Mouse (Mus musculus) cerebellum, adult 18-20 months (tissue): ENCODE results near the gene Kcnq5.
"Not testable (repeated sequence)": the region's sequence is repeated elsewhere in the genome, so short reads cannot be mapped to it uniquely, and the experiment has no call there.

Source experiments
- DNase-seq, 2 experiments: peaks; one replicate each; pipeline ENCODE4 v3.0.0; 2021

Gene Kcnq5

GRCm38 (mm10) chr1:21460941-21461689, 500.6 kb downstream of the Kcnq5 start:
- peak; percentile 23 to 45 for DNase-seq

- no peak for DNase-seq
Observed at GRCm38 (mm10) chr1:21458581-21458980, 503.2 kb downstream of the Kcnq5 start.

- no peak for DNase-seq
Observed at GRCm38 (mm10) chr1:21455971-21456370, 505.8 kb downstream of the Kcnq5 start.

DNA sequence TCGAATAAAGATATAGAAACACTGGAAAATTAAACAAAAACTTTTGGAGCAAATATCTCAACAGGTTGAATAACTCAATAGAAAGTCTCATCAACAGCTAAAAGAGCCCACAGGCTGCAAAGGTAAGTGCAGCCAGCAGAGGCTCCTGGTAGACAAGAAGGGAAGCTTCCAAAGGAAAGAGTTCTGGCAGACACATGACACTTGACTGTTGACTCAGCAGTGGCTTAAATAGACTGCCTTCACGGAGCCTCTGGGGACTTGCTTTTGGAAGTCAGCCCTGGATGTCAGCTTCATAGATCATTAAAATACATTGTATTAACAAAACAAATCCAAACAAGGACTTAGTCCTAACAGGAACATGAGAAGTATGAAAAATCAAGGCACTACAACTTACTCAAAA, 513.5 kb downstream of the Kcnq5 start:
- no peak for DNase-seq

DNA sequence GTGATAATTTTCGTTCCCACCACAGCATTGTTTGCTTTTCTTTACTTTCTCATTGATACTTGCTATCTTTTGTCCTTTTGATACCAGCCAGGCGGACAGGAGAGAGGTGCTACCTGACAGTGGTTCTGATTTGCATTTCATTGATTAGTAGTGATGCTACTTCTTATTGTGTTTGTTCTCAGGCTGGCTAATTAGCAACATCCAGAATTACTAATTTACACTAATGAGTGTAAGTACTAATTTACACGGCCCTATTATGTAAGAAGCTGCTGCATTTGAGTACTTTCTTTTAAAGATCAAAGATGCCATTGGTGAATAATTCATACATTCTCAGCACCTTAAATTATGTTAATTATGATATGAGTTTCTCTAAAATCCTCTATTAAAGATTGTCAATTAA, 525.0 kb downstream of the Kcnq5 start:
- no peak for DNase-seq

GRCm38 (mm10) chr1:21434853-21435252, 526.9 kb downstream of the Kcnq5 start:
- no peak for DNase-seq

GRCm38 (mm10) chr1:21431666-21432065, 530.1 kb downstream of the Kcnq5 start:
- DNase-seq: no peak

GRCm38 (mm10) chr1:21428079-21428478, 533.7 kb downstream of the Kcnq5 start:
- DNase-seq: no peak

DNA sequence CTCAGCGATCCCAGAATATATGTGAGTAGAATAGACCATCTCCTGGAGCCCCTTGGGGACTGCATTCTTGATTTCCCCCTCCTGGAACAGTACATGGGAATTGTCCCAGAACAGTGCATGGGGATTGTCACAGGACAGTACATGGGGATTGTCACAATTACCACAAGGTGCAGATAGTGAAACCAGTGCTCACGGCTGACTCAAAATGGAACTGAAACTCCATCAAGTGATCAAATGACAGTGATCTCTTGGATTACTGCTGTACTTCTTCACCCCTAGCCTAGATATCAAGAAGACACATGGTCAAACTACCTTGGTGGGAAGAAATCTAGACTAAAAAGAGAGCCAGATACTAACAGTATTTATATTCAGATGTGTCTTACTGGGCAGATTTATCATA, 536.1 kb downstream of the Kcnq5 start:
- no peak for DNase-seq

GRCm38 (mm10) chr1:21419370-21419769, 542.4 kb downstream of the Kcnq5 start:
- no peak for DNase-seq

GRCm38 (mm10) chr1:21412197-21412555, 549.6 kb downstream of the Kcnq5 start:
- no peak for DNase-seq

DNA sequence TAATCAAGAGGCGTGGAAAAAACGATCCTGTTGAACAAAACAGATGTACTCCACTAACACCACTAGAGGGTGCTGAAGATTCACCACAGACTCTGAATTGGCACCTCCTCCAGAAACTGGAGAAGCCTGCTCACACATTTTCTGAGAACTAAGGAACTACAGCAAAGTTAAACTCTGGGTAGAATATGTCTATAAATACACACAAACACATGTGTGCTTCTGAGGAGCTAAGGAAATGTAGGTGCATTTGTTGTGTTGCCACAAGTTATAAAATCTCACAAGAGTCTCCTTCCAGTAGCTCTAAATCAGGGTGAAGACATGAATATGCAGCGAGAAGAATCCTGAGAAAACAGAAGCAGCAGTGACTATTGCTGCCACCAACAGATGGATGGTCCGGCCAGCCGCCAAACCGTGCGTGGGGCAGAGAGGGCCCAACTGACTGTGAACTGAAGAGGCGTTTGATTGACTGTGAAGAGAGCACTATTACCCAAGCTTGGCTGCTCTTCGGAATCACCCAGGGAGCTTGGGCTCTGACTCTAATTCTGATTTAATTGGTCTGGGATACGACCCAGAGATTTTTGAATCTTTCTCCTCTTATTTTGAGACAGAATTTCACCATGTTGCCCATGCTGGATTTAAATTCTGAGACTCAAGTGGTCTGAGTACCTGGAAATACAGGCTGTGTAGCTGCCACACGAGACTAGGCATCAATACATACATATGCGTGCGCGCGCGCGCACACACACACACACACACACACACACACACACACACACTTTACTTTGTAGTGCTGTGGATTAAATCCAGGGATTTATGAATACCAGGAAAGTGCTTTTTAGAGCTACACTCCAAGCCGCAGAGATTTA, 550.2 kb downstream of the Kcnq5 start:
- DNase-seq: peak; percentile 75 to 81

GRCm38 (mm10) chr1:21407266-21407665, 554.5 kb downstream of the Kcnq5 start:
- no peak for DNase-seq

DNA sequence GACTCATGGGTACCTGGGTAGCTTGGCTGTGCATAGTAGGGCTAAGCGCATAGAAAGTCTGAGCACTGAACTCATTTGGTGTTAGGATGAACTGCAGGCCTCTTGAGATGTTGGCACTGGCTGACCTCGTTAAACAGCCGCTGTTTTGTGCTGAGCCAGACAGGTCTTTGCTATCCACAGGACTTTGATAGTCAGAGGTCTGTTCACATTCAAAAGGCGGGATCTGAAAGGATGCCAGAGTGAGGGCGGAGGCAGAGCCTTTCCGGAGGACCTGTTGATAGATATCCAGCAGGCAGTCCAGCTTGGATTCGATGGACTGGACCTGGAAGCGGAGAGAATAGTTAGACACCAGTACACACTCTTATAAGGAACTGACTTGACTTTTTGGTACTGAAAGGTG, 558.9 kb downstream of the Kcnq5 start:
- no peak for DNase-seq

GRCm38 (mm10) chr1:21391138-21391671, 570.5 kb downstream of the Kcnq5 start:
- DNase-seq: no peak

- DNase-seq: no peak
Observed at GRCm38 (mm10) chr1:21383256-21383655, 578.5 kb downstream of the Kcnq5 start, which contains the start of gene Khdc1b. Khdc1b (plus strand) TSS chr1:21383556.

DNA sequence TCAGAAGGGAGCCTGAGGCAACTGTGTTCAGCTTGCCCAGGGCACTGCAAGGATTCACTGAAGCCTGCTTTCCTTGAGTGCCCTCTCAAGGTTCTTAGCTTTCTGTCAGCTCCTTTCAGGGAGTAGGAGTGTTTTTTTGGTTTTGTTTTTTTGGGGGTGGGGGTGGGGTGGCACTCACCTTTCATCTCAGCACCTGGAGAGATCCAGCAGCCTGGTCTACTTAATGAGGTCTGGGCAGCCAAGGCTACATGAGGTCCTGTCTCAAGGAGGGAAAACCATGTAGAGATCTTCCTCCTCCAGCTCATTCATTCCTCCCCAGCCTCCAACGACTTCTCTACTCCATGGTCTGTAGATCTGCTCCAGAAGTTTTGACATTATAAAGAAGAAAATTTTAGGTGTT, 593.7 kb downstream of the Kcnq5 start, which contains the start of gene Khdc1c:
Khdc1c (plus strand) TSS at position 301 of the 400 bp plus-strand sequence.
- DNase-seq: not testable (repeated sequence)

- no peak for DNase-seq
Observed at GRCm38 (mm10) chr1:21349341-21349740, 612.4 kb downstream of the Kcnq5 start, which contains the start of gene Khdc1a. Khdc1a (plus strand) TSS chr1:21349641.
